Mouse (Mus musculus) MEL (cell line): ENCODE measurements around the gene Sec16b.
A peak's percentile ranks its signal among the peaks of the same experiment; 100 is the strongest.

ENCODE experiments used
- CTCF ChIP-seq, 3 experiments: IDR thresholded peaks in 2 of 3; conservative IDR thresholded peaks in 1 of 3; 2 replicates each; pipeline ENCODE4 v1.5.1; 2011 to 2012; ENCODE audit warnings: low read length in 3 of 3, low read depth in 2 of 3, mild to moderate bottlenecking in 2 of 3, improper control_type of control experiment in 1 of 3, inconsistent platforms in 1 of 3, mixed read lengths in 1 of 3, moderate library complexity in 1 of 3; ENCODE audit not compliant: control insufficient read depth in 1 of 3, insufficient read depth in 1 of 3, poor library complexity in 1 of 3, severe bottlenecking in 1 of 3
- EP300 ChIP-seq, 2 experiments: IDR thresholded peaks; 2 replicates each; pipeline ENCODE4 v1.6.1; 2011; ENCODE audit warnings: improper control_type of control experiment in 2 of 2, low read length in 2 of 2, low read depth in 1 of 2, mild to moderate bottlenecking in 1 of 2
- GATA1 ChIP-seq: IDR thresholded peaks from 2 replicates; pipeline ENCODE4 v1.6.1; 2011; ENCODE audit warnings: low read depth, low read length, improper control_type of control experiment
- JUND ChIP-seq: IDR thresholded peaks from 2 replicates; pipeline ENCODE4 v1.6.1; 2011; ENCODE audit warnings: low read depth, mild to moderate bottlenecking, improper control_type of control experiment, low read length
- KAT2A ChIP-seq: conservative IDR thresholded peaks from 2 replicates; pipeline ENCODE4 v1.6.1; 2012; ENCODE audit warnings: low read depth, low read length, improper control_type of control experiment, inconsistent platforms
- MAX ChIP-seq: IDR thresholded peaks from 2 replicates; pipeline ENCODE4 v1.6.1; 2011; ENCODE audit warnings: low read length, improper control_type of control experiment
- MAZ ChIP-seq: IDR thresholded peaks from 2 replicates; pipeline ENCODE4 v1.6.1; 2012; ENCODE audit warnings: low read depth, mild to moderate bottlenecking, inconsistent platforms, low read length, improper control_type of control experiment
- NELFE ChIP-seq: IDR thresholded peaks from 2 replicates; pipeline ENCODE4 v1.6.1; 2011; ENCODE audit warnings: low read depth, low read length, improper control_type of control experiment
- NRF1 ChIP-seq: IDR thresholded peaks from 2 replicates; pipeline ENCODE4 v1.6.1; 2014; ENCODE audit warnings: low read depth, mild to moderate bottlenecking, inconsistent platforms, low read length, improper control_type of control experiment, moderate library complexity; ENCODE audit not compliant: poor library complexity, insufficient read depth, severe bottlenecking
- POLR2A ChIP-seq, 2 experiments: IDR thresholded peaks; 2 replicates each; pipeline ENCODE4 v1.6.1; 2011 to 2012; ENCODE audit warnings: low read length in 2 of 2, mild to moderate bottlenecking in 2 of 2, control low read depth in 1 of 2, improper control_type of control experiment in 1 of 2, low read depth in 1 of 2, moderate library complexity in 1 of 2; ENCODE audit not compliant: control insufficient read depth in 1 of 2, insufficient read depth in 1 of 2, poor library complexity in 1 of 2
- POLR2AphosphoS2 ChIP-seq: IDR thresholded peaks from 2 replicates; pipeline ENCODE4 v1.6.1; 2011; ENCODE audit warnings: low read length, improper control_type of control experiment
- TBP ChIP-seq: IDR thresholded peaks from 2 replicates; pipeline ENCODE4 v1.8.0; 2011; ENCODE audit warnings: low read depth, low read length, improper control_type of control experiment
- ZKSCAN1 ChIP-seq: IDR thresholded peaks from 2 replicates; pipeline ENCODE4 v1.6.1; 2012; ENCODE audit warnings: low read depth, mild to moderate bottlenecking, inconsistent platforms, low read length, improper control_type of control experiment, moderate library complexity

DNA sequence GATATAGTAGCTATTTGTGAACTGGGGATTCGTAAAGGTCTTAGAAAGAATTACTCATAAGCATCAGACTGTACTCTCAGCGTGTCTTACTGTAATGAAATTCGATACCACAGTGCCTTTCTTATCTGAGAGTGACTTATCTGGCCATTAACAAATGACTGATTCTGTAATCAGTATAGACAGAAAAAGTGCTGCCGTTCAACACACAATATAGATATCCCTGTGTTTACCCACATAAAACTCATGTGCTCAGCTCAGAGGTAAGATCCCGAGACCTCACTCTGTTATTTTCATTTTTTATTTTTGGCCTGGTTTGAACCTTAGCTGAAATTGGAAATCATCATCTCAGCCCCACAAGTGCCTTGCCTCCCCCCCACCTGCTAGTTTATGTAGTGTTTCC is 98.0 kb downstream of the Sec16b start:
- TF ChIP-seq KAT2A = no peak
- no peak for TF ChIP-seq CTCF (IDR thresholded peaks at IDR 0.05 in 2 of 3, conservative IDR thresholded peaks at IDR 0.05 in 1 of 3; ENCODE audit: control insufficient read depth in 1 of 3, insufficient read depth in 1 of 3, low read depth in 2 of 3, low read length in 3 of 3, poor library complexity in 1 of 3, severe bottlenecking in 1 of 3)
- TF ChIP-seq TBP = no peak
- no peak for TF ChIP-seq MAX
- TF ChIP-seq NELFE = no peak
- TF ChIP-seq ZKSCAN1 = no peak
- TF ChIP-seq MAZ = peak; percentile 61; the same call in 1 of the 2 replicates
- TF ChIP-seq POLR2A (IDR thresholded peaks at IDR 0.05; ENCODE audit: control insufficient read depth in 1 of 2, insufficient read depth in 1 of 2, low read depth in 1 of 2, low read length in 2 of 2, poor library complexity in 1 of 2) = no peak
- peak; percentile 85 for TF ChIP-seq GATA1
- TF ChIP-seq JUND = no peak
- TF ChIP-seq POLR2AphosphoS2 = no peak
- no peak for TF ChIP-seq NRF1
- peak; percentile 81 to 86 for TF ChIP-seq EP300 (IDR thresholded peaks at IDR 0.05; ENCODE audit: low read depth in 1 of 2, low read length in 2 of 2)
